Mouse (Mus musculus) ES-E14 (cell line): ENCODE measurements around the gene Fbxl17. TPM values are rescaled to one million over a fixed set of nuclear protein-coding genes. Genes with fewer than 3 reads are reported as not detected.

Experiments used
- DNase-seq: peaks from one replicate; pipeline ENCODE4 v3.0.0-alpha.2; 2013; ENCODE audit warnings: low read depth, low spot score
- H3K27ac ChIP-seq: 2 replicates; pipeline ENCODE4 v1.5.1; 2012; ENCODE audit warnings: low read depth, mild to moderate bottlenecking, low read length, moderate library complexity, mixed read lengths; ENCODE audit not compliant: poor library complexity, insufficient read depth, severe bottlenecking
- H3K36me3 ChIP-seq: 2 replicates; pipeline ENCODE4 v1.6.1; 2012; ENCODE audit warnings: mild to moderate bottlenecking, low read length, moderate library complexity, mixed read lengths; ENCODE audit not compliant: control insufficient read depth, poor library complexity, insufficient read depth, severe bottlenecking
- H3K4me1 ChIP-seq, 2 experiments: fragments of 150-350 bp in 1 of 2; sonication (generic) in 1 of 2; 2 replicates each; pipeline ENCODE4 v1.6.1; 2012; ENCODE audit warnings: low read length in 2 of 2, mild to moderate bottlenecking in 1 of 2, mixed read lengths in 1 of 2; ENCODE audit not compliant: control insufficient read depth in 2 of 2, insufficient read depth in 2 of 2, poor library complexity in 1 of 2
- H3K4me3 ChIP-seq, 2 experiments: fragments of 150-350 bp in 1 of 2; sonication (generic) in 1 of 2; 2 replicates each; pipeline ENCODE4 v1.5.1; 2012; ENCODE audit warnings: low read length in 2 of 2, low read depth in 1 of 2, mild to moderate bottlenecking in 1 of 2, mixed read lengths in 1 of 2; ENCODE audit not compliant: insufficient read depth in 1 of 2, poor library complexity in 1 of 2, severe bottlenecking in 1 of 2
- H3K9ac ChIP-seq: 2 replicates; pipeline ENCODE4 v1.6.1; 2012; ENCODE audit warnings: low read depth, mild to moderate bottlenecking, low read length, mixed read lengths; ENCODE audit not compliant: poor library complexity, insufficient read depth, severe bottlenecking
- H3K9me3 ChIP-seq: fragments of 150-350 bp; sonication (generic); 2 replicates; pipeline ENCODE4 v1.6.1; 2012; ENCODE audit warnings: low read depth, mild to moderate bottlenecking, low read length; ENCODE audit not compliant: control insufficient read depth, insufficient read depth
- CHD2 ChIP-seq: IDR thresholded peaks from 2 replicates; pipeline ENCODE4 v1.6.1; 2014; ENCODE audit warnings: mild to moderate bottlenecking, low read depth, low read length, inconsistent platforms
- HCFC1 ChIP-seq: IDR thresholded peaks from 2 replicates; pipeline ENCODE4 v1.6.1; 2012; ENCODE audit warnings: low read length, inconsistent platforms, borderline replicate concordance; ENCODE audit not compliant: insufficient read depth
- MAFK ChIP-seq: IDR thresholded peaks from 2 replicates; pipeline ENCODE4 v1.6.1; 2014; ENCODE audit warnings: mild to moderate bottlenecking, low read depth, low read length, inconsistent platforms; ENCODE audit not compliant: insufficient read depth
- ZC3H11A ChIP-seq: IDR thresholded peaks from 2 replicates; pipeline ENCODE4 v1.6.1; 2012; ENCODE audit warnings: low read depth, mild to moderate bottlenecking, inconsistent platforms, low read length, borderline replicate concordance
- ZNF384 ChIP-seq: IDR thresholded peaks from 2 replicates; pipeline ENCODE4 v1.6.1; 2012; ENCODE audit warnings: low read depth, low read length, inconsistent platforms
- in situ Hi-C, 2 experiments: fragments of 600-800 bp; cut with MboI; formaldehyde crosslinking; loops; one replicate each; pipeline ENCODE4 v1.15.1; 2025; ENCODE audit warnings: low sequenced_read_pairs in 2 of 2, inconsistent platforms in 1 of 2; ENCODE audit not compliant: unreplicated experiment in 2 of 2
- total RNA-seq: library from RNA; depleted of rRNA; stranded (reverse); fragments of 300-350 nt; gene quantifications from 2 replicates; pipeline ENCODE4 v1.2.3, GENCODE M21; 2012

The Fbxl17 gene
- total RNA-seq, 1 experiment: 5.6 TPM

GRCm38 (mm10) chr17:63095553-63095952 is 404.3 kb downstream of the Fbxl17 start:
- no peaks in the 10 kb centered on the region for H3K36me3 ChIP-seq
- no peaks in the 10 kb centered on the region for H3K9me3 ChIP-seq
- in situ Hi-C loops: no loop called here
- H3K4me3 ChIP-seq: no peak overlapping the region
- H3K4me1 ChIP-seq: no peaks in the 10 kb centered on the region
- no peak overlapping the region for H3K27ac ChIP-seq
- DNase-seq: no peak
- no peak overlapping the region for H3K9ac ChIP-seq
- TF ChIP-seq CHD2: no peak
- no peak for TF ChIP-seq ZNF384
- TF ChIP-seq ZC3H11A: no peak
- TF ChIP-seq MAFK: no peak
- no peak for TF ChIP-seq HCFC1

- Histone ChIP-seq H3K27ac (no peak overlapping the region), H3K36me3 (no peaks in the 10 kb centered on the region), H3K4me3 (no peak overlapping the region), H3K4me1 (no peaks in the 10 kb centered on the region), H3K9me3 (no peaks in the 10 kb centered on the region), H3K9ac (no peak overlapping the region)
- no peak for DNase-seq
- in situ Hi-C loops: no loop called here
- TF ChIP-seq ZNF384: no peak
- no peak for TF ChIP-seq ZC3H11A
These were observed 404.8 kb downstream of the Fbxl17 start for GRCm38 (mm10) chr17:63095017-63095416.

- Histone ChIP-seq H3K36me3 (no peaks in the 10 kb centered on the region), H3K9me3 (no peaks in the 10 kb centered on the region), H3K4me1 (no peaks in the 10 kb centered on the region), H3K9ac (no peak overlapping the region), H3K4me3 (no peak overlapping the region), H3K27ac (no peak overlapping the region)
- in situ Hi-C loops: no loop called here
- TF ChIP-seq ZC3H11A (no peak), HCFC1 (no peak), ZNF384 (no peak), CHD2 (no peak), MAFK (no peak)
- DNase-seq: no peak
These were observed 406.6 kb downstream of the Fbxl17 start for GRCm38 (mm10) chr17:63093184-63093583.

GRCm38 (mm10) chr17:63092774-63093173 is 407.0 kb downstream of the Fbxl17 start:
- Histone ChIP-seq H3K9ac (no peak overlapping the region), H3K4me1 (no peaks in the 10 kb centered on the region), H3K4me3 (no peak overlapping the region), H3K27ac (no peak overlapping the region), H3K36me3 (no peaks in the 10 kb centered on the region), H3K9me3 (no peaks in the 10 kb centered on the region)
- in situ Hi-C loops: no loop called here
- DNase-seq: no peak
- TF ChIP-seq MAFK: no peak
- TF ChIP-seq CHD2: no peak
- TF ChIP-seq HCFC1: no peak
- no peak for TF ChIP-seq ZNF384
- TF ChIP-seq ZC3H11A: no peak

- no peaks in the 10 kb centered on the region for H3K4me1 ChIP-seq
- TF ChIP-seq MAFK (no peak), ZC3H11A (no peak), CHD2 (no peak), HCFC1 (no peak), ZNF384 (no peak)
- no peaks in the 10 kb centered on the region for H3K36me3 ChIP-seq
- no peak overlapping the region for H3K4me3 ChIP-seq
- H3K9ac ChIP-seq: no peak overlapping the region
- H3K27ac ChIP-seq: no peak overlapping the region
- H3K9me3 ChIP-seq: no peaks in the 10 kb centered on the region
- DNase-seq: no peak
- in situ Hi-C loops: no loop called here
These were observed 409.7 kb downstream of the Fbxl17 start for GRCm38 (mm10) chr17:63090112-63090511.
